Mouse (Mus musculus) spleen, adult 2 months (tissue): ENCODE measurements around the gene Smpd2.

Experiments
- CTCF ChIP-seq: fragments of 200-500 bp; IDR thresholded peaks from 2 replicates; pipeline ENCODE4 v1.5.1; 2011; ENCODE audit warnings: mild to moderate bottlenecking, inconsistent platforms; ENCODE audit not compliant: insufficient read depth, insufficient read length, insufficient replicate concordance; ENCODE audit errors: extremely low read depth
- POLR2A ChIP-seq: fragments of 200-500 bp; IDR thresholded peaks from 2 replicates; pipeline ENCODE4 v1.6.1; 2011; ENCODE audit warnings: low read depth, low read length, inconsistent platforms

DNA sequence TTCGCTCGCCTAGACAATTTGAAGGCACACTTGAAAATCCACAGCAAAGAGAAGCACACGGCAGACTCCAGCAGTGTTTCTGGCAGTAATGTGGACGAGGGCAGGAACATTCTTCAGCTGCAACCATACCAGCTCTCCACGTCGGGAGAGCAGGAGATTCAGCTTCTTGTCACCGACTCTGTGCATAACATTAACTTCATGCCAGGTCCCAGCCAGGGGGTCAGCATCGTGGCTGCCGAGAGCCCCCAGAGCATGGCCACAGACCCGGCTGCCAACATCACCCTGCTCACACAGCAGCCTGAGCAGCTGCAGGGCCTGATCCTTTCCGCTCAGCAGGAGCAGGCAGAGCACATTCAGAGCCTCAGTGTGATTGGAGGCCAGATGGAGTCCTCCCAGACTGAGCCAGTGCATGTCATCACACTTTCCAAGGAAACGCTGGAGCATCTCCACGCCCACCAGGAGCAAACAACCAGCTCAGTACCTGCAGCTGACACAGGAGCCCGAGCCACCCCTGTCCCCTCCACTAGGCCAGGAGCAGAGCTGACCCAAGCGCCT, 25.7 kb downstream of the Smpd2 start:
- TF ChIP-seq CTCF: no peak
- no peak for TF ChIP-seq POLR2A
